Mouse (Mus musculus): Measurements from ENCODE around the gene Sapcd2. TPM values are rescaled to one million over a fixed set of nuclear protein-coding genes. Genes with fewer than 3 reads are reported as not detected.
A peak's percentile ranks its signal among the peaks of the same experiment; 100 is the strongest.
"Not testable (repeated sequence)": the region's sequence is repeated elsewhere in the genome, so short reads cannot be mapped to it uniquely, and the experiment has no call there.

The Sapcd2 gene
- polyA plus RNA-seq, 1 experiment from 2014 or later = 21.1 TPM

DNA sequence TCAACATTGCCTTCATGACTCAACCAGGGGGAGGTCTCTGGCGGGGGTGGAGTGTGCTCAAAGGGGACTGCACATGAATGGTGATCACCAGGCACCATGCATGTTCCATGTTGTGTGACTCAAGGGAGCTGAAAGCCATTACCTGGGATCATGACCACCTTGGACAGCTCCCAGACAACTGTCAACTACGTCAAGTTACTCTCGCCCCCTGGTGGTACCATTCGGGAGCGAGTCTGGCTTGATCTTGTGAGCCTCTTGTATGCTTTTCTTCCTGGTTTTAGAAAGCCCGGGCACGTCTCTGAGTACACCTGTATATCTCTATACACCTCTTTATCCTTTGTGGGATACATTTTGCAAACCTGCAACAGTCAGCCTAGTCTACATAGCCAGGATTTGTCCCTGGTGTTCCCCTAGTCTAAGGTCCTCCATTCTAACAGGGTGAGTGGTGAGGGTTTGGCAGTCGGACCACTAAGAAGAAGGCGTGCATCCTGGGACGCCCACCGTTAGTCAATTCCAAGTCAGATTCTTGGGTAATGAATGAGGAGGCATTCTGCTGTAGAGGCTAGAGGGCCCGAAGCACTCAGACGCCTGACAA is 30.4 kb downstream of the Sapcd2 start:
- H3K4me2 ChIP-seq (ENCODE audit: low read depth, low read length) = peak overlapping the region; percentile 62
- peak overlapping the region; percentile 67; the same call in 1 of the 2 replicates for H3K9ac ChIP-seq (ENCODE audit: low read length)
- no peak for ATAC-seq (replicated peaks; ENCODE audit: extremely low read depth, insufficient read depth, low FRiP score)
- no peak overlapping the region for H3K27ac ChIP-seq (ENCODE audit: low read length)
- under 1% methylated on average over 13 of the region's 13 CpGs for WGBS
- H3K4me3 ChIP-seq (ENCODE audit: low read length) = peak overlapping the region; percentile 58
- H3K27me3 ChIP-seq (ENCODE audit: control insufficient read depth, insufficient read depth, low read length) = peaks cover 62% of the 10 kb centered on the region
- H3K9me3 ChIP-seq (replicated peaks; ENCODE audit: control insufficient read depth, low read length) = no peaks in the 10 kb centered on the region
- H3K4me1 ChIP-seq (ENCODE audit: control insufficient read depth, insufficient read depth, low read length) = no peaks in the 10 kb centered on the region; the same call in 1 of the 2 replicates
- no peaks in the 10 kb centered on the region for H3K36me3 ChIP-seq (ENCODE audit: control insufficient read depth, insufficient read depth)

DNA sequence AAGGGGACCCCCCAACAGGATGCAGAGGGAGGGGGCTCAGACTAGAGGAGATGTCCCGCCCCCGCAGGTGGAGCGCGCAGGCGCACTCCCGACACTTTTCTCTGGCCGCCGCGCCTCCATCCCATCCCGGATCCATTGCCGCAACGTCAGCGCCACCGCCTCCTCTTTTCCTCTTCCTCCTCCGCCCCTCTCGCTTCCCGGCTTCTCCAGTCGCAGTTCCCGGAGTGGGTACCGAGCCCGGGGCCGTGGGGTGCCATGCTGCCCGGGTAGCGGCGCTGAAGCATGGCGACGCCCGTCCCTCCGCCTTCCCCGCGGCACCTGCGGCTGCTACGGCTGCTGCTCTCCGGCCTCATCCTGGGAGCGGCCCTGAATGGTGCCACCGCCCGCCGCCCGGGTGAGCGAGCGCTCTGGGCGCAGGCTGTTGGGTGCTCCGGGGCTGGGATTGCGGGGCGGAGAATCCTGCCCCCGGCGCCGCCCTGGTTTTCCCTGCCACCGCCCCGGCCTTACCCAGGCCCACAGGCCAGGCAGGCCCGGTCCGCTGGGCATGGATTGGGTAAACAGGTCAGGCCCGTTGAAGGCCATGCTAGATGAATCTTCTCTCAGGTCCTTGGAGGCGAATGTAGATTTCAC is 31.0 kb downstream of the Sapcd2 start:
- Histone ChIP-seq H3K4me1 (ENCODE audit: control insufficient read depth, insufficient read depth, low read length) (no peaks in the 10 kb centered on the region; the same call in 1 of the 2 replicates), H3K9me3 (replicated peaks; ENCODE audit: control insufficient read depth, low read length) (no peaks in the 10 kb centered on the region), H3K4me2 (ENCODE audit: low read depth, low read length) (peak overlapping the region; percentile 62), H3K36me3 (ENCODE audit: control insufficient read depth, insufficient read depth) (no peaks in the 10 kb centered on the region), H3K9ac (ENCODE audit: low read length) (peak overlapping the region; percentile 67), H3K27me3 (ENCODE audit: control insufficient read depth, insufficient read depth, low read length) (peaks cover 59% of the 10 kb centered on the region), H3K27ac (ENCODE audit: low read length) (no peak overlapping the region), H3K4me3 (ENCODE audit: low read length) (peak overlapping the region; percentile 58)
- 1% methylated on average over 53 of the region's 54 CpGs for WGBS
- ATAC-seq (replicated peaks; ENCODE audit: extremely low read depth, insufficient read depth, low FRiP score) = peak; percentile 53

DNA sequence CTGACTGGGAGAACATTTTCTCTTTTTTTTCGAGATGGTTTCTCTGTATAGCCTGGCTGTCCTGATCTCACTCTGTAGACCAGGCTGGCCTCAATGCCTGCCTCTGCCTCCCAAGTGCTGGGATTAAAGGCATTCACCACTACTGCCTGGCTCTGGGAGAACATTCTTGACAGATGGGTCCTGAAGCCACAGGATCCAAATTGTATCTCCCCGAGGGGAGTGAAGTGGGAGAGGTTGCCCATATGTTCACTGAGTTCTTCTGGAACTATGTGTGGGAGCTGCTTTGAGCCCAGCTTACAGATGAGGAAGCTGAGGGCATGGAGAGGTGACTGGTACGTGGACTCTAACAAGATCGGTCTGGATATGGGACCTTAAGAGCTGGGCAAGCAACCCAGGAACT is 31.9 kb downstream of the Sapcd2 start:
- no peak overlapping the region for H3K4me3 ChIP-seq (ENCODE audit: low read length)
- H3K9ac ChIP-seq (ENCODE audit: low read length) = no peak overlapping the region

DNA sequence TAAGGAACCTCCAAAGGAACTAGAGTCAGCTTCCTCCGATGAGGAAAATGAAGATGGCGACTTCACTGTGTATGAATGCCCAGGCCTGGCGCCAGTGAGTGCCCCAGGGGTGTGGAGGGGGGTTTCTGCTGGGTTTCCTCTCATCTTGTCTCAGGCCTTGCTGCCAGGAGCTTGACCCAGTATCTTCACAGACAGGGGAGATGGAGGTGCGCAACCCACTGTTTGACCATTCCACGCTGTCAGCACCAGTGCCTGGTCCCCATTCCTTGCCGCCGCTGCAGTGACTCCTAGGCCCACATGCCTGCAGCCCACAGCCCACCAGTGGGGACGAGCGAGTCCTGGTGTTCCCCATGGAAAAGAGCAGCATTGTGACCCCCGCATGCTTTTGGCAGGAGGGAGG is 36.8 kb downstream of the Sapcd2 start:
- Histone ChIP-seq H3K27ac (ENCODE audit: low read length) (no peak overlapping the region), H3K27me3 (ENCODE audit: control insufficient read depth, insufficient read depth, low read length) (peaks cover 15% of the 10 kb centered on the region), H3K9ac (ENCODE audit: low read length) (no peak overlapping the region), H3K9me3 (replicated peaks; ENCODE audit: control insufficient read depth, low read length) (no peaks in the 10 kb centered on the region), H3K36me3 (ENCODE audit: control insufficient read depth, insufficient read depth) (no peaks in the 10 kb centered on the region), H3K4me1 (ENCODE audit: control insufficient read depth, insufficient read depth, low read length) (no peaks in the 10 kb centered on the region), H3K4me3 (ENCODE audit: low read length) (no peak overlapping the region), H3K4me2 (ENCODE audit: low read depth, low read length) (no peak overlapping the region)
- no peak for ATAC-seq (replicated peaks; ENCODE audit: extremely low read depth, insufficient read depth, low FRiP score)
- WGBS = 77% methylated on average over 10 of the region's 10 CpGs

More for the DNA sequence above, 31.9 kb downstream of the Sapcd2 start:
- Histone ChIP-seq H3K27me3 (ENCODE audit: control insufficient read depth, insufficient read depth, low read length) (peaks cover 53% of the 10 kb centered on the region), H3K4me1 (ENCODE audit: control insufficient read depth, insufficient read depth, low read length) (no peaks in the 10 kb centered on the region; the same call in 1 of the 2 replicates), H3K27ac (ENCODE audit: low read length) (no peak overlapping the region), H3K4me2 (ENCODE audit: low read depth, low read length) (0 out of 2 replicates have a peak overlapping the region, but pooled peaks have one; percentile 62), H3K36me3 (ENCODE audit: control insufficient read depth, insufficient read depth) (no peaks in the 10 kb centered on the region), H3K9me3 (replicated peaks; ENCODE audit: control insufficient read depth, low read length) (no peaks in the 10 kb centered on the region)
- 81% methylated on average over 4 of the region's 4 CpGs for WGBS
- no peak for ATAC-seq (replicated peaks; ENCODE audit: extremely low read depth, insufficient read depth, low FRiP score)

DNA sequence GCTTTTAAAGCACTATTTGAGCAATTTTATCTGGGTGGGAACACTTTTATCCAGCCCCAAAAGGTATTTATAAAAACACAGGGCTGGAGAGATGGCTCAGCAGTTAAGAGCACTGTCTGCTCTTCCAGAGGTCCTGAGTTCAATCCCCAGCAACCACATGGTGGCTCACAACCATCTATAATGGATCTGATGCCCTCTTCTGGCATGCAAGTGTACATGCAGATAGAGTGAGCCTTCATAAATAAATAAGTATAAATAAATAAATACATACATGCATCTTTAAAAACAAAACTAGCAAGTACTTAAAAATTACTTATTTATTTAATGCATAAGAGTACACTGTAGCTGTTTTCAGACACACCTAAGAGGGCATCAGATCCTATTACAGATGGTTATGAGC is 41.3 kb downstream of the Sapcd2 start:
- H3K36me3 ChIP-seq (ENCODE audit: control insufficient read depth, insufficient read depth); H3K27ac ChIP-seq (ENCODE audit: low read length); H3K27me3 ChIP-seq (ENCODE audit: control insufficient read depth, insufficient read depth, low read length); H3K9ac ChIP-seq (ENCODE audit: low read length); H3K4me1 ChIP-seq (ENCODE audit: control insufficient read depth, insufficient read depth, low read length); H3K4me2 ChIP-seq (ENCODE audit: low read depth, low read length); ATAC-seq (replicated peaks; ENCODE audit: extremely low read depth, insufficient read depth, low FRiP score); H3K4me3 ChIP-seq (ENCODE audit: low read length); H3K9me3 ChIP-seq (replicated peaks; ENCODE audit: control insufficient read depth, low read length): not testable (repeated sequence)

DNA sequence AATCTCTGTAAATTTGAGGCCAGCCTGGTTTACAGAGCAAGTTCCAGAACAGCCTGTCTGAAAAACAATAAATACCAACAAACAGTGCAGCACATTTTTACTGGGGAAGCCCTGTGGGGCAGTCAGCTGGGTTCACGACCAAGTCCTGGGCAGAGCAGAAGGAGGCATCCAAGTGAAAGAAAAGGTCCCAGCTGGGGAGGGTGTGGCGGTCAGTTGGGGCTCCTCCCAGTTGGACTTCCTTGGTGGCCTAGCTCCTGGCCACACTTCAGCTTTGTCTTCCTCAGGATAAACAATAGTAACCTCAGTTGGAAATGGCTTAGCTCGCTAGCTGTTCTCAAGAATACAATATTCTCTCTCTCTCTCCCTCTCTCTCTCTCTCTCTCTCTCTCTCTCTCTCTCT is 45.3 kb downstream of the Sapcd2 start:
- WGBS = 35% methylated on average over 3 of the region's 3 CpGs
- ATAC-seq (replicated peaks; ENCODE audit: extremely low read depth, insufficient read depth, low FRiP score) = no peak

DNA sequence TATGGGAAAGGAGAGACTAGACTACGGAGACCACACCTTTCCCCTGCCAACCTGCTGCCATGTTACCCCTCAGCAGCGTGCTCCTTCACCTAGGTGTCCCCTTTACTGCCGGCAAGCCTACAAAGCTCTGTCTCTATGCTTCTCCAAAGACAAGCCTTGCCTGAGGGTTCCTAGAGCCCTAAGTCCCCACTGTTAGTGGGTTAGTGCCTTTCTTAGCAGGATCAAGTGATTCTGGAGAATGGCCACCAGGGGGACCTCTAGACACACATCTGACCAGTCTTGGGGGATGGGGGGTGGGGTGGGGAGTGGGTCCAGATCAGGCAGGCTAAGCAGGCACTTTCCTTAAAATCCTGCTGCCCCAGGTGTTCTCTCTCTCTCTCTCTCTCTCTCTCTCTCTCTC is 49.8 kb downstream of the Sapcd2 start:
- Histone ChIP-seq H3K36me3 (ENCODE audit: control insufficient read depth, insufficient read depth) (no peaks in the 10 kb centered on the region), H3K27me3 (ENCODE audit: control insufficient read depth, insufficient read depth, low read length) (peaks cover 26% of the 10 kb centered on the region), H3K9me3 (replicated peaks; ENCODE audit: control insufficient read depth, low read length) (no peaks in the 10 kb centered on the region), H3K27ac (ENCODE audit: low read length) (no peak overlapping the region), H3K4me2 (ENCODE audit: low read depth, low read length) (no peak overlapping the region), H3K9ac (ENCODE audit: low read length) (no peak overlapping the region), H3K4me3 (ENCODE audit: low read length) (no peak overlapping the region), H3K4me1 (ENCODE audit: control insufficient read depth, insufficient read depth, low read length) (peaks cover 3% of the 10 kb centered on the region)
- ATAC-seq (replicated peaks; ENCODE audit: extremely low read depth, insufficient read depth, low FRiP score) = no peak
- 8% methylated on average over 3 of the region's 3 CpGs for WGBS

More for the DNA sequence above, 45.3 kb downstream of the Sapcd2 start:
- Histone ChIP-seq H3K4me2 (ENCODE audit: low read depth, low read length) (no peak overlapping the region), H3K27ac (ENCODE audit: low read length) (no peak overlapping the region), H3K4me3 (ENCODE audit: low read length) (no peak overlapping the region), H3K9me3 (replicated peaks; ENCODE audit: control insufficient read depth, low read length) (no peaks in the 10 kb centered on the region), H3K27me3 (ENCODE audit: control insufficient read depth, insufficient read depth, low read length) (no peaks in the 10 kb centered on the region), H3K36me3 (ENCODE audit: control insufficient read depth, insufficient read depth) (no peaks in the 10 kb centered on the region), H3K9ac (ENCODE audit: low read length) (no peak overlapping the region), H3K4me1 (ENCODE audit: control insufficient read depth, insufficient read depth, low read length) (peaks cover under 1% of the 10 kb centered on the region)

DNA sequence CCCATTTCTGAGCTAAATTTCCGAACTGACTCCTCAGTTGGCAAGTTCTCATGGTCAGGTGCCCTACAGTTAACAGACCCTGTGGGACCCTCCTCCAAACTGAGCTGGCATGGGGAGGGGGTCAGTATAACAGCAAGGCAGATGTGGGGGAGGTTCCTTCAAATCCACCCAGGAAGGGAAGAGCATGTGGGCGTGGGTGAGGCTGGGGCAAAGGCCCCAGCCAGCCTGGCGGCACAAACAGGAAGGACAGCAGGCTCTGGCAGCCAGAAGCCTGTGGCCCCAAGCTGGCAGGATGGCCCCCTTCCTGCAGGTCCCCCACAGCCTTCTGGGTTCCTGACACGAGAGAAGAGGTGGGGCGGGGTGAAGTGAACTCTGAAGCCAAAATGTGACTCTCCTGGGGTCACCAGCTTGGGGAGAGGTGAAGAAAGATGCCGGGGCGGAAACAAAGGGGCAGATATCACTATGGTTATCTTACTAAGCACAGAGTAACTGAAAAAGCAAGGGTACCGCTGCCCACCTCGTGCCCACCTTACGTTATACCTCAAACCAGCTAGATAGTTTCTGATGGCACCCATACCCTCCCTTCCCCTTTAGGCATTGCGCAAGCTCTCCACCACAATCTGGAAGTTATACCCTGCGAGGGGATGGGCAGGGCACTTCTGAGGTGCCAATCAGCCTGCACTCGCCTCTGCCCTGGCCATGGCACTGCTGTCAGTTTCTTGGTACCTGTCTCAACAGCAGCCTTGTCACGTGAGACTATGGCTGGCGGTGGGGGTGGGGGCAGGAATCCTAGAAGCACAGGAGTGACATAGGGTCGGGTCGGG is 50.7 kb downstream of the Sapcd2 start, which contains the start of gene Fut7:
Fut7 (plus strand) TSS at position 681 of the 824 bp plus-strand sequence.
- no peaks in the 10 kb centered on the region for H3K9me3 ChIP-seq (replicated peaks; ENCODE audit: control insufficient read depth, low read length)
- ATAC-seq (replicated peaks; ENCODE audit: extremely low read depth, insufficient read depth, low FRiP score) = no peak
- H3K27ac ChIP-seq (ENCODE audit: low read length) = no peak within 1 kb of the TSS
- peaks cover 26% of the 10 kb centered on the region for H3K27me3 ChIP-seq (ENCODE audit: control insufficient read depth, insufficient read depth, low read length)
- H3K4me2 ChIP-seq (ENCODE audit: low read depth, low read length) = no peak within 1 kb of the TSS
- no peaks in the 10 kb centered on the region for H3K36me3 ChIP-seq (ENCODE audit: control insufficient read depth, insufficient read depth)
- 53% methylated on average over 17 of the region's 17 CpGs for WGBS
- H3K4me3 ChIP-seq (ENCODE audit: low read length) = no peak within 1 kb of the TSS
- peaks cover 3% of the 10 kb centered on the region for H3K4me1 ChIP-seq (ENCODE audit: control insufficient read depth, insufficient read depth, low read length)
- H3K9ac ChIP-seq (ENCODE audit: low read length) = no peak within 1 kb of the TSS

DNA sequence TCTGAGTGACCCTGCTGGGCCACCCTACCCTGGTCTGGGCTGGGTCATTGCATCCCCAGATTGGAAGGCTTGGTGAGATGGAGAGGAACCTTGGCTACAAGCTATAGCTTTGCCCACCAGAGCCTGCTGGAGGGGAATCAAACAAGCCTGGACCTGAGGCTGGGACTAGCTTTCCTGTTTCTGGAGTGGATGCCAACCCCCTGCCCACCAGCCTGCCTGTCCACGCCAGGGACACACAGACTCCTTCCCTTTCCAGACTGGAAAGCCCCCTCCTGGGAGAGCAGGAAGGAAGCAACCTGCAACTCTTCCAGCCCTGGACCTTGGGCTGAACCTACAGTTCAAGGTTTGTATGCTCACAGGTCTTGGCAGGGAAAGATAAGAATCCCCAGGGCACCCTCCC is 51.5 kb downstream of the Sapcd2 start:
- WGBS = 33% methylated on average over 1 of the region's 1 CpGs
- H3K4me1 ChIP-seq (ENCODE audit: control insufficient read depth, insufficient read depth, low read length) = peaks cover 6% of the 10 kb centered on the region
- H3K4me2 ChIP-seq (ENCODE audit: low read depth, low read length) = no peak overlapping the region
- no peaks in the 10 kb centered on the region for H3K36me3 ChIP-seq (ENCODE audit: control insufficient read depth, insufficient read depth)
- no peak overlapping the region for H3K4me3 ChIP-seq (ENCODE audit: low read length)
- H3K9ac ChIP-seq (ENCODE audit: low read length) = no peak overlapping the region
- H3K9me3 ChIP-seq (replicated peaks; ENCODE audit: control insufficient read depth, low read length) = no peaks in the 10 kb centered on the region
- H3K27me3 ChIP-seq (ENCODE audit: control insufficient read depth, insufficient read depth, low read length) = peaks cover 26% of the 10 kb centered on the region
- no peak overlapping the region for H3K27ac ChIP-seq (ENCODE audit: low read length)
- no peak for ATAC-seq (replicated peaks; ENCODE audit: extremely low read depth, insufficient read depth, low FRiP score)

All from heart, embryonic 16.5 days (tissue).